32 mouse cellular contexts compared by ENCODE assay signal in genomic region chr4:127292631-127293030, GRCm38 (mm10). TPM values are rescaled to one million over a fixed set of nuclear protein-coding genes. Genes with fewer than 3 reads are reported as not detected.
DNase-seq lines count a peak whose midpoint lies in the region; ATAC-seq and TF ChIP-seq lines count a peak whose summit lies in the region.
"Had no signal": no experiment of that assay in that cellular context is flagged by ENCODE, and none has a peak within 500 bp of the region (broad histone marks: within the 10 kb centered on the region; RNA-seq: fewer than 3 reads in every experiment).

No protein-coding gene starts in this region.

- no peak overlapping the region for H3K9ac ChIP-seq in ES-E14 (ENCODE audit: insufficient read depth, low read depth, low read length, poor library complexity, severe bottlenecking)
- H3K9ac ChIP-seq in lung, postnatal 0 days (replicated peaks; ENCODE audit: low read depth) = no peak overlapping the region
- H3K9ac ChIP-seq: embryonic facial prominence, embryonic 13.5 days; forebrain, embryonic 12.5 days; forebrain, embryonic 15.5 days; heart, embryonic 12.5 days; heart, embryonic 15.5 days; hindbrain, embryonic 13.5 days; intestine, embryonic 15.5 days had no signal

- H3K27me3 ChIP-seq in lung, postnatal 0 days (replicated peaks; ENCODE audit: insufficient read depth, low read length) = no peaks in the 10 kb centered on the region
- H3K27me3 ChIP-seq: embryonic facial prominence, embryonic 13.5 days; forebrain, embryonic 12.5 days; forebrain, embryonic 15.5 days; heart, embryonic 12.5 days; heart, embryonic 15.5 days; hindbrain, embryonic 13.5 days; intestine, embryonic 15.5 days had no signal

- no peaks in the 10 kb centered on the region for H3K9me3 ChIP-seq in ES-E14 (ENCODE audit: control insufficient read depth, insufficient read depth, low read depth, low read length)
- H3K9me3 ChIP-seq in lung, postnatal 0 days (ENCODE audit: low read length) = no peaks in the 10 kb centered on the region
- H3K9me3 ChIP-seq: embryonic facial prominence, embryonic 10.5 days; embryonic facial prominence, embryonic 13.5 days; forebrain, embryonic 12.5 days; forebrain, embryonic 15.5 days; heart, embryonic 12.5 days; heart, embryonic 15.5 days; hindbrain, embryonic 10.5 days; hindbrain, embryonic 13.5 days; intestine, embryonic 15.5 days had no signal

- H3K4me1 ChIP-seq in ES-E14 (ENCODE audit: control insufficient read depth in 2 of 2, insufficient read depth in 2 of 2, low read length in 2 of 2, poor library complexity in 1 of 2) = no peaks in the 10 kb centered on the region
- no peaks in the 10 kb centered on the region for H3K4me1 ChIP-seq in lung, postnatal 0 days (ENCODE audit: insufficient read depth, low read depth, low read length)
- H3K4me1 ChIP-seq: embryonic facial prominence, embryonic 13.5 days; forebrain, embryonic 12.5 days; forebrain, embryonic 15.5 days; heart, embryonic 15.5 days; hindbrain, embryonic 13.5 days; intestine, embryonic 15.5 days had no signal

- no peak for TF ChIP-seq EP300 in lung, postnatal 0 days (IDR thresholded peaks at IDR 0.05)

- DNase-seq in adrenal gland, postnatal 10 days = peak; percentile 29
- no peak for DNase-seq in adrenal gland, postnatal 4 days (ENCODE audit: low spot score in 2 of 2)
- DNase-seq in ES-E14 (ENCODE audit: low read depth, low spot score) = peak; percentile 21
- DNase-seq in adrenal gland, postnatal 25 days = peak; percentile 46
- no peak for DNase-seq in spleen, postnatal 4 days (ENCODE audit: low spot score in 2 of 2)
- DNase-seq in lung, postnatal 0 days (ENCODE audit: low spot score) = no peak
- no peak for DNase-seq in cerebellum, adult 11-12 months
- DNase-seq: B cell, adult 2 months; cerebellum, adult 11 months; cerebellum, adult 8-10 months; cerebellum, postnatal 10 days; cerebellum, postnatal 36 days; embryo, embryonic 11 days; gastrocnemius, postnatal 25 days; heart, adult 18-20 months; heart, postnatal 10 days; heart, postnatal 36 days; kidney, adult 11 months had no signal

- no peak for TF ChIP-seq CTCF in lung, postnatal 0 days (IDR thresholded peaks at IDR 0.05)

- no peak for ATAC-seq in lung, postnatal 0 days
- ATAC-seq: activated CD4-positive, CD25-positive, alpha-beta regulatory T cell, adult 4 months; forebrain, embryonic 15.5 days; hindbrain, embryonic 16.5 days; intestine, embryonic 15.5 days had no signal

- no peak overlapping the region for H3K4me3 ChIP-seq in ES-E14 (ENCODE audit: insufficient read depth in 1 of 2, low read depth in 1 of 2, low read length in 2 of 2, poor library complexity in 1 of 2, severe bottlenecking in 1 of 2)
- no peak overlapping the region for H3K4me3 ChIP-seq in lung, postnatal 0 days (ENCODE audit: low read depth, low read length)
- H3K4me3 ChIP-seq: embryonic facial prominence, embryonic 10.5 days; embryonic facial prominence, embryonic 13.5 days; erythroblast, embryonic 14.5 days; forebrain, embryonic 12.5 days; forebrain, embryonic 15.5 days; heart, embryonic 12.5 days; heart, embryonic 15.5 days; hindbrain, embryonic 10.5 days; hindbrain, embryonic 13.5 days; intestine, embryonic 15.5 days had no signal

- H3K36me3 ChIP-seq in ES-E14 (ENCODE audit: control insufficient read depth, insufficient read depth, low read length, poor library complexity, severe bottlenecking) = no peaks in the 10 kb centered on the region
- no peaks in the 10 kb centered on the region for H3K36me3 ChIP-seq in lung, postnatal 0 days (ENCODE audit: insufficient read depth, low read length)
- H3K36me3 ChIP-seq: embryonic facial prominence, embryonic 10.5 days; embryonic facial prominence, embryonic 13.5 days; forebrain, embryonic 12.5 days; forebrain, embryonic 15.5 days; heart, embryonic 12.5 days; heart, embryonic 15.5 days; hindbrain, embryonic 10.5 days; hindbrain, embryonic 13.5 days; intestine, embryonic 15.5 days had no signal

- no peak overlapping the region for H3K4me2 ChIP-seq in lung, postnatal 0 days (replicated peaks; ENCODE audit: low read depth, low read length)
- H3K4me2 ChIP-seq: embryonic facial prominence, embryonic 13.5 days; forebrain, embryonic 12.5 days; forebrain, embryonic 15.5 days; heart, embryonic 12.5 days; heart, embryonic 15.5 days; hindbrain, embryonic 13.5 days; intestine, embryonic 15.5 days had no signal

- H3K27ac ChIP-seq in ES-E14 (ENCODE audit: insufficient read depth, low read depth, low read length, poor library complexity, severe bottlenecking) = no peak overlapping the region
- H3K27ac ChIP-seq in lung, postnatal 0 days (ENCODE audit: low read length) = no peak overlapping the region
- H3K27ac ChIP-seq: embryonic facial prominence, embryonic 10.5 days; embryonic facial prominence, embryonic 13.5 days; forebrain, embryonic 12.5 days; forebrain, embryonic 15.5 days; heart, embryonic 15.5 days; hindbrain, embryonic 10.5 days; hindbrain, embryonic 13.5 days; intestine, embryonic 15.5 days had no signal

- in situ Hi-C loops in ES-E14 (cut with MboI; ENCODE audit: low sequenced_read_pairs in 2 of 2, unreplicated experiment in 2 of 2) = no loop called here

- 50% methylated on average over 5 of the region's 5 CpGs for WGBS in lung, postnatal 0 days

TF ChIP-seq in ES-E14, 5 proteins besides CTCF, POLR2A, EP300 and RAD21:
- TF ChIP-seq ZNF384 (IDR thresholded peaks at IDR 0.05; ENCODE audit: low read depth, low read length) (no peak), ZC3H11A (IDR thresholded peaks at IDR 0.05; ENCODE audit: borderline replicate concordance, low read depth, low read length) (no peak)

RNA-seq across cellular contexts. Expression of gene Gja4, which starts 21.2 kb away (rescaled TPM):
- total RNA-seq in adrenal gland, postnatal 10 days (2021) = 10 to 100 TPM; 13.3 to 15.4 TPM
- total RNA-seq in adrenal gland, postnatal 4 days (2021) = 10 to 100 TPM; 12.0 to 13.9 TPM
- 2.0 and 3.0 TPM in 2 replicates for total RNA-seq in ES-E14 (2012; rRNA removed)
- total RNA-seq in adrenal gland, postnatal 25 days (2021) = 2.2 and 3.0 TPM in 2 replicates
- 56.9 and 58.3 TPM in 2 replicates for polyA plus RNA-seq in lung, postnatal 0 days (2015; fragmentation: Nextera tagmentation; extraction: Ambion mirVana)
- total RNA-seq: CH12.LX had no signal
- polyA plus RNA-seq: activated CD4-positive, CD25-positive, alpha-beta regulatory T cell, adult 4 months; erythroblast, embryonic 14.5 days had no signal

RNA-seq across cellular contexts. Expression of gene Gjb3, which starts 38.0 kb away (rescaled TPM):
- under 1 TPM; 0.27 to 0.42 TPM for total RNA-seq in adrenal gland, postnatal 10 days (2021)
- under 1 TPM; 0.20 to 0.62 TPM for total RNA-seq in adrenal gland, postnatal 4 days (2021)
- total RNA-seq in ES-E14 (2012; rRNA removed) = 80.5 and 158 TPM in 2 replicates
- not detected in 2 replicates for total RNA-seq in adrenal gland, postnatal 25 days (2021)
- 2.9 and 3.3 TPM in 2 replicates for polyA plus RNA-seq in lung, postnatal 0 days (2015; fragmentation: Nextera tagmentation; extraction: Ambion mirVana)
- total RNA-seq: CH12.LX; gastrocnemius, adult 8-10 months; gastrocnemius, postnatal 25 days had no signal
- polyA plus RNA-seq: activated CD4-positive, CD25-positive, alpha-beta regulatory T cell, adult 4 months; erythroblast, embryonic 14.5 days; forebrain, embryonic 15.5 days; heart, embryonic 12.5 days had no signal

RNA-seq across cellular contexts. Expression of gene Smim12, which starts 49.0 kb away (rescaled TPM):
- total RNA-seq in adrenal gland, postnatal 10 days (2021) = 10 to 100 TPM; 36.6 to 38.3 TPM
- total RNA-seq in adrenal gland, postnatal 4 days (2021) = 10 to 100 TPM; 36.9 to 40.2 TPM
- total RNA-seq in ES-E14 (2012; rRNA removed) = 50.2 and 72.6 TPM in 2 replicates
- 48.8 and 55.9 TPM in 2 replicates for total RNA-seq in adrenal gland, postnatal 25 days (2021)
- 60.4 and 66.1 TPM in 2 replicates for polyA plus RNA-seq in lung, postnatal 0 days (2015; fragmentation: Nextera tagmentation; extraction: Ambion mirVana)

Comparison
In these comparisons a context has a peak if more than half of its experiments do, and no peak if none do; other contexts are left out.
1. DNase-seq: peak in adrenal gland, postnatal 10 days (single experiment), ES-E14 (single experiment) and adrenal gland, postnatal 25 days (single experiment); none in adrenal gland, postnatal 4 days (0 of 2), spleen, postnatal 4 days (0 of 2), lung, postnatal 0 days (single experiment) and cerebellum, adult 11-12 months (single experiment).
2. RNA of gene Gjb3, which starts 38.0 kb away (total RNA-seq): 80.5 to 158 TPM in ES-E14; 0.20 to 0.62 TPM in adrenal gland, postnatal 4 days, 0.27 to 0.42 TPM in adrenal gland, postnatal 10 days and not detected in adrenal gland, postnatal 25 days; every median in the first group is over 10 times any median in the second.